ENCODE assay signal across 8 mouse cellular contexts in the genomic region with DNA sequence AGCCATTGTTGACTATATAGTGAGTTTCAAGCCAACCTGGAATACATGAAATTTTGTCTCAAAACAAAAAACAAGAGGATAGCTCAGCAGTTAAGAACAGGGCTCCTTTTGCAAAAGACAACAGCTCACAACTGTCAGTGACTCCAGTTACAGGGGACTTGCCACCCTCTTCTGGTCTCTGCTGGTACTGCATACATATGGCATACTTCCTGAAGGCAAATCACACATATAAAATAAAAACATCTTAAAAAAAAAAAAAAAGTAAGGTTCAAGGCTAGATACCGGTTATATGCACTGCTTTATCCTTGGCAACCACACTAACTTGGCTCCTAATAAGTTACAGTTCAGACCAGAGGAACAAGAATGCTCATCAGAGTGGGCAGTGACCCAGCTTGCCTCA. TPM values are rescaled to one million over a fixed set of nuclear protein-coding genes. Genes with fewer than 3 reads are reported as not detected.
DNase-seq lines count a peak whose midpoint lies in the region; ATAC-seq lines count a peak whose summit lies in the region.

No protein-coding gene starts in this region.

- H3K4me2 ChIP-seq in limb, embryonic 11.5 days (ENCODE audit: low read depth, severe bottlenecking): peak overlapping the region; percentile 50; the same call in 1 of the 2 replicates
- H3K4me2 ChIP-seq in midbrain, embryonic 12.5 days (replicated peaks): peak overlapping the region; percentile 52

- WGBS in limb, embryonic 11.5 days: 2% methylated on average over 1 of the region's 1 CpGs
- WGBS in midbrain, embryonic 12.5 days: 0% methylated on average over 1 of the region's 1 CpGs

- no peaks in the 10 kb centered on the region for H3K36me3 ChIP-seq in limb, embryonic 11.5 days (ENCODE audit: control insufficient read depth, insufficient read depth, low read length)
- no peaks in the 10 kb centered on the region for H3K36me3 ChIP-seq in midbrain, embryonic 12.5 days

- peak overlapping the region; percentile 43 for H3K4me3 ChIP-seq in limb, embryonic 11.5 days (ENCODE audit: low read depth, low read length)
- peak overlapping the region; percentile 52 for H3K4me3 ChIP-seq in midbrain, embryonic 12.5 days

- no peak overlapping the region for H3K27ac ChIP-seq in limb, embryonic 11.5 days (replicated peaks; ENCODE audit: low read depth, low read length)
- 0 out of 2 replicates have a peak overlapping the region, but pooled peaks have one; percentile 85 for H3K27ac ChIP-seq in midbrain, embryonic 12.5 days (replicated peaks)

- H3K9me3 ChIP-seq in limb, embryonic 11.5 days (ENCODE audit: control insufficient read depth, low read length): no peaks in the 10 kb centered on the region
- no peaks in the 10 kb centered on the region for H3K9me3 ChIP-seq in midbrain, embryonic 12.5 days

- ATAC-seq in granulocyte monocyte progenitor cell, adult 5-6 weeks (replicated peaks; ENCODE audit: poor library complexity, severe bottlenecking): peak; percentile 26
- ATAC-seq in limb, embryonic 11.5 days (ENCODE audit: insufficient number of reproducible peaks, low FRiP score, low TSS enrichment, low read depth): no peak
- no peak for ATAC-seq in midbrain, embryonic 12.5 days (ENCODE audit: low FRiP score, low read depth)

- peak; percentile 90 for DNase-seq in 3T3-L1 (ENCODE audit: low read depth, low spot score)
- peak; percentile 65 to 69 for DNase-seq in adrenal gland, adult 18-20 months (ENCODE audit: low spot score in 2 of 2)
- DNase-seq in embryo, embryonic 9.5 days (ENCODE audit: extremely low spot score): peak; percentile 71
- DNase-seq in kidney, adult 11 months: peak; percentile 56
- peak; percentile 82 for DNase-seq in limb, embryonic 11.5 days (ENCODE audit: low spot score)
- peak; percentile 70 for DNase-seq in spleen, adult 12 weeks (ENCODE audit: low spot score)

- no peak overlapping the region for H3K9ac ChIP-seq in limb, embryonic 11.5 days (ENCODE audit: low read length)
- H3K9ac ChIP-seq in midbrain, embryonic 12.5 days (replicated peaks): peak overlapping the region; percentile 43; the same call in 1 of the 2 replicates

- no peaks in the 10 kb centered on the region for H3K27me3 ChIP-seq in limb, embryonic 11.5 days (ENCODE audit: control insufficient read depth, insufficient read depth, low read length)
- no peaks in the 10 kb centered on the region for H3K27me3 ChIP-seq in midbrain, embryonic 12.5 days

- H3K4me1 ChIP-seq in limb, embryonic 11.5 days (ENCODE audit: control insufficient read depth, insufficient read depth, low read length): no peaks in the 10 kb centered on the region
- peaks cover 10% of the 10 kb centered on the region for H3K4me1 ChIP-seq in midbrain, embryonic 12.5 days

RNA-seq across cellular contexts. Expression of a gene that starts 3.6 kb away (rescaled TPM):
- total RNA-seq in adrenal gland, adult 18-20 months (2021): 1 to 10 TPM; 5.1 to 6.3 TPM
- 3.7 and 3.8 TPM in 2 replicates for total RNA-seq in granulocyte monocyte progenitor cell, adult 5-6 weeks (2014; fragmentation: Nextera tagmentation)
- 1.4 and 2.8 TPM in 2 replicates for total RNA-seq in granulocyte monocyte progenitor cell, adult 5-6 weeks (2017)
- 7.4 and 9.0 TPM in 2 replicates for polyA plus RNA-seq in limb, embryonic 11.5 days (2014; fragmentation: Nextera tagmentation; extraction: Ambion mirVana)
- 11.4 and 14.2 TPM in 2 replicates for polyA plus RNA-seq in midbrain, embryonic 12.5 days (2016; fragmentation: Nextera tagmentation; extraction: Ambion mirVana)

RNA-seq across cellular contexts. Expression of a gene that starts 30.2 kb away (rescaled TPM):
- total RNA-seq in adrenal gland, adult 18-20 months (2021): not detected
- total RNA-seq in granulocyte monocyte progenitor cell, adult 5-6 weeks (2014; fragmentation: Nextera tagmentation): not detected in 2 replicates
- not detected in 2 replicates for total RNA-seq in granulocyte monocyte progenitor cell, adult 5-6 weeks (2017)
- not detected in 2 replicates for polyA plus RNA-seq in limb, embryonic 11.5 days (2014; fragmentation: Nextera tagmentation; extraction: Ambion mirVana)
- polyA plus RNA-seq in midbrain, embryonic 12.5 days (2016; fragmentation: Nextera tagmentation; extraction: Ambion mirVana): not detected in 2 replicates

RNA-seq across cellular contexts. Expression of a gene that starts 48.3 kb away (rescaled TPM):
- 1 to 10 TPM; 3.1 to 3.3 TPM for total RNA-seq in adrenal gland, adult 18-20 months (2021)
- 2.5 and 8.0 TPM in 2 replicates for total RNA-seq in granulocyte monocyte progenitor cell, adult 5-6 weeks (2014; fragmentation: Nextera tagmentation)
- total RNA-seq in granulocyte monocyte progenitor cell, adult 5-6 weeks (2017): 1.3 and 2.1 TPM in 2 replicates
- polyA plus RNA-seq in limb, embryonic 11.5 days (2014; fragmentation: Nextera tagmentation; extraction: Ambion mirVana): 6.9 and 7.8 TPM in 2 replicates
- polyA plus RNA-seq in midbrain, embryonic 12.5 days (2016; fragmentation: Nextera tagmentation; extraction: Ambion mirVana): 7.9 and 8.7 TPM in 2 replicates
